Mouse (Mus musculus): ENCODE results near the gene Rab37.

GRCm38 (mm10) chr11:115208126-115208525 lies 116.9 kb downstream of the Rab37 start:
- TF ChIP-seq CTCF (IDR thresholded peaks at IDR 0.05; ENCODE audit: low read depth) (no peak), EP300 (optimal IDR thresholded peaks at IDR 0.05) (no peak)
